Mouse (Mus musculus) limb, embryonic 12.5 days (tissue): Measurements from ENCODE around the gene Ndufa7. TPM values are rescaled to one million over a fixed set of nuclear protein-coding genes. Genes with fewer than 3 reads are reported as not detected.
"Not testable (repeated sequence)": the region's sequence is repeated elsewhere in the genome, so short reads cannot be mapped to it uniquely, and the experiment has no call there.

Experiments
- ATAC-seq: fragments of 200-750 bp; cut with Nextera tagmentation; 2 replicates; pipeline ENCODE4 v1.8.0; 2017; ENCODE audit warnings: low read depth, moderate TSS enrichment; ENCODE audit not compliant: insufficient number of reproducible peaks, insufficient read depth, low FRiP score, low TSS enrichment
- H3K27ac ChIP-seq: fragments of 300-500 bp; sonication (generic); 2 replicates; pipeline ENCODE4 v1.5.1; 2016; ENCODE audit warnings: mild to moderate bottlenecking, moderate library complexity
- H3K27me3 ChIP-seq: fragments of 300-500 bp; sonication (generic); 2 replicates; pipeline ENCODE4 v1.6.1; 2016; ENCODE audit warnings: mild to moderate bottlenecking, moderate library complexity
- H3K36me3 ChIP-seq: fragments of 300-500 bp; sonication (generic); 2 replicates; pipeline ENCODE4 v1.6.1; 2016; ENCODE audit warnings: mild to moderate bottlenecking, moderate library complexity
- H3K4me1 ChIP-seq: fragments of 300-500 bp; sonication (generic); replicated peaks from 2 replicates; pipeline ENCODE4 v1.6.1; 2016
- H3K4me2 ChIP-seq: fragments of 300-500 bp; sonication (generic); 2 replicates; pipeline ENCODE4 v1.6.1; 2016; ENCODE audit warnings: mild to moderate bottlenecking, moderate library complexity
- H3K4me3 ChIP-seq: fragments of 300-500 bp; sonication (generic); replicated peaks from 2 replicates; pipeline ENCODE4 v1.5.1; 2016; ENCODE audit warnings: mild to moderate bottlenecking
- H3K9ac ChIP-seq: fragments of 300-500 bp; sonication (generic); replicated peaks from 2 replicates; pipeline ENCODE4 v1.6.1; 2016; ENCODE audit warnings: mild to moderate bottlenecking, moderate library complexity
- H3K9me3 ChIP-seq: fragments of 300-500 bp; sonication (generic); 2 replicates; pipeline ENCODE4 v1.6.1; 2016; ENCODE audit warnings: mild to moderate bottlenecking, moderate library complexity
- WGBS: fragments of 180-500 bp; shearing (Covaris S2); methylation state at CpG from one replicate; pipeline ENCODE4 v1.1.7; 2016; 5-methylcytosine and 5-hydroxymethylcytosine counted together
- microRNA-seq: library from miRNA; unstranded; fragments of <30 nt; microRNA quantifications from one replicate; pipeline ENCODE4, GENCODE M21; 2017
- polyA plus RNA-seq: library from polyadenylated mRNA; unstranded; fragments of >200 nt; fragmentation: Nextera tagmentation; extraction: Ambion mirVana; gene quantifications from 2 replicates; pipeline ENCODE4 v1.2.1, GENCODE M21; 2016

The Ndufa7 gene
- polyA plus RNA-seq, 1 experiment from 2014 or later: 458 TPM

- H3K27ac ChIP-seq, H3K4me2 ChIP-seq, H3K4me3 ChIP-seq, H3K27me3 ChIP-seq, H3K9me3 ChIP-seq, H3K9ac ChIP-seq, ATAC-seq, H3K4me1 ChIP-seq: not testable (repeated sequence)
- peaks cover 63% of the 10 kb centered on the region for H3K36me3 ChIP-seq
- 92% methylated on average over 10 of the region's 11 CpGs for WGBS
Observed at GRCm38 (mm10) chr17:33884320-33884719, 59.9 kb downstream of the Ndufa7 start.

- not testable (repeated sequence) for H3K4me1 ChIP-seq, H3K9me3 ChIP-seq, ATAC-seq, H3K9ac ChIP-seq, H3K4me3 ChIP-seq, H3K27me3 ChIP-seq, H3K27ac ChIP-seq
- WGBS: 64% methylated on average over 2 of the region's 2 CpGs
- Histone ChIP-seq H3K36me3 (peaks cover 36% of the 10 kb centered on the region), H3K4me2 (0 out of 2 replicates have a peak overlapping the region, but pooled peaks have one; percentile 32)
Observed at GRCm38 (mm10) chr17:33887802-33888201, 63.4 kb downstream of the Ndufa7 start.

Small RNA genes lying within 50 kb of the gene (microRNA-seq; reads per million reads assigned to microRNA genes)
- not detected for gene Gm27740

Other genes starting within 250 kb of the Ndufa7 start
- gene Zfp414, start 195.5 kb upstream of the Ndufa7 start, polyA plus RNA-seq: 40.1 and 40.7 TPM in 2 replicates
- gene Pram1, start 186.5 kb upstream of the Ndufa7 start, polyA plus RNA-seq: 0.55 and 0.56 TPM in 2 replicates
- gene Hnrnpm, start 137.7 kb upstream of the Ndufa7 start, polyA plus RNA-seq: 477 and 517 TPM in 2 replicates
- gene March2, start 105.9 kb upstream of the Ndufa7 start, polyA plus RNA-seq: 39.1 and 39.4 TPM in 2 replicates
- gene Rab11b, start 64.0 kb upstream of the Ndufa7 start, polyA plus RNA-seq: 335 and 351 TPM in 2 replicates
- 43.2 and 43.7 TPM in 2 replicates for gene Angptl4, start 42.7 kb upstream of the Ndufa7 start, polyA plus RNA-seq
- 28.1 and 28.7 TPM in 2 replicates for gene Kank3, start 14.1 kb upstream of the Ndufa7 start, polyA plus RNA-seq
- gene Rps28, start within 50 bp of the Ndufa7 start, polyA plus RNA-seq: 1,001 and 1,020 TPM in 2 replicates
- gene Cd320, start 18.5 kb downstream of the Ndufa7 start, polyA plus RNA-seq: 66.4 and 73.9 TPM in 2 replicates
- not detected in 2 replicates for gene Gm7029, start 49.3 kb downstream of the Ndufa7 start, polyA plus RNA-seq
- gene Kifc1, start 66.1 kb downstream of the Ndufa7 start, polyA plus RNA-seq: 6.6 and 7.6 TPM in 2 replicates
- gene Platr17, start 80.6 kb downstream of the Ndufa7 start, polyA plus RNA-seq: 0.46 and 1.1 TPM in 2 replicates
- gene Daxx, start 84.8 kb downstream of the Ndufa7 start, polyA plus RNA-seq: 66.2 and 79.3 TPM in 2 replicates
- gene Tapbp, start 91.3 kb downstream of the Ndufa7 start, polyA plus RNA-seq: 21.5 and 23.5 TPM in 2 replicates
- gene Zbtb22, start 91.3 kb downstream of the Ndufa7 start, polyA plus RNA-seq: 21.8 and 22.4 TPM in 2 replicates
- gene Rgl2, start 105.0 kb downstream of the Ndufa7 start, polyA plus RNA-seq: 61.3 and 64.2 TPM in 2 replicates
- gene Pfdn6, start 115.8 kb downstream of the Ndufa7 start, polyA plus RNA-seq: 180 and 186 TPM in 2 replicates
- 45.5 and 45.8 TPM in 2 replicates for gene Wdr46, start 116.1 kb downstream of the Ndufa7 start, polyA plus RNA-seq
- gene B3galt4, start 126.9 kb downstream of the Ndufa7 start, polyA plus RNA-seq: 5.0 and 6.8 TPM in 2 replicates
- gene Vps52, start 131.2 kb downstream of the Ndufa7 start, polyA plus RNA-seq: 53.3 and 55.0 TPM in 2 replicates
- gene Rps18, start 131.4 kb downstream of the Ndufa7 start, polyA plus RNA-seq: 1,388 and 1,510 TPM in 2 replicates
- 4.5 and 5.0 TPM in 2 replicates for gene H2-K1, start 175.8 kb downstream of the Ndufa7 start, polyA plus RNA-seq
- gene Ring1, start 200.1 kb downstream of the Ndufa7 start, polyA plus RNA-seq: 21.6 and 25.3 TPM in 2 replicates
- 54.4 and 56.8 TPM in 2 replicates for gene H2-Ke6, start 203.5 kb downstream of the Ndufa7 start, polyA plus RNA-seq
- gene Slc39a7, start 207.1 kb downstream of the Ndufa7 start, polyA plus RNA-seq: 179 and 191 TPM in 2 replicates
- 64.3 and 64.4 TPM in 2 replicates for gene Rxrb, start 207.2 kb downstream of the Ndufa7 start, polyA plus RNA-seq
- gene Col11a2, start 214.9 kb downstream of the Ndufa7 start, polyA plus RNA-seq: 17.5 and 31.9 TPM in 2 replicates